Mouse (Mus musculus): ENCODE measurements around the gene Ripor1.
"Not testable (repeated sequence)": the region's sequence is repeated elsewhere in the genome, so short reads cannot be mapped to it uniquely, and the experiment has no call there.

Gene Ripor1

DNA sequence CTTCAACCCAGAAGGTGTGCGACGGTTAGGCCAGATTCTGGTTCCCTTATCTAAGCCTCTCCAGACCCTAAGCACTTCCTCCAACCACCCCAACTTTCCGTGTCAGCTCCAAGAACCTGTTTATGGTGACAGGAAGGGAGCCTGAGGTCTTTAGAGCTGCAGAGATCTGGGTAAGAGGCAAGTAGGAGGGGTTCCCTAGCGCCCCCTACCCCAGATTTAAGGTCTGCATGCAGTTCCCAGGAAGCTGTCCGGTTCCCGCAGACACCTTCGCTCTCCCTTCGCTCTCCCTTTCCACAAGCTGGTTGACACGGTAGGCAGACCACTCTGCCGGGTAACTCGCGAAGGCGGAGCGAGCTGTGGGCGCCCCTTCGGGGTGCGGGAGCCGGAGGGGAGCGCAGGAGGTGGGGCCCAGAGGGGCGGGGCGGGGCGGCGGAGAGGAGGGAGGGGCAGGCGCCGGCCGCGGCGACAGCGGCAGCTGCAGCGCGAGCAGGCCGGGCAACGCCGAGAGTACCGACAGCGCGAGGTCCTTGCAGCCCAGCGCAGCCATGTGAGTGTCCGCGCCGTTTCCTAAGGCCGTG lies at the start of gene Ripor1:
Gene Ripor1 (plus strand): TSS at position 452 of the 578 bp plus-strand sequence.
- peak; percentile 76 for DNase-seq (ENCODE audit: low read depth, low spot score)

DNA sequence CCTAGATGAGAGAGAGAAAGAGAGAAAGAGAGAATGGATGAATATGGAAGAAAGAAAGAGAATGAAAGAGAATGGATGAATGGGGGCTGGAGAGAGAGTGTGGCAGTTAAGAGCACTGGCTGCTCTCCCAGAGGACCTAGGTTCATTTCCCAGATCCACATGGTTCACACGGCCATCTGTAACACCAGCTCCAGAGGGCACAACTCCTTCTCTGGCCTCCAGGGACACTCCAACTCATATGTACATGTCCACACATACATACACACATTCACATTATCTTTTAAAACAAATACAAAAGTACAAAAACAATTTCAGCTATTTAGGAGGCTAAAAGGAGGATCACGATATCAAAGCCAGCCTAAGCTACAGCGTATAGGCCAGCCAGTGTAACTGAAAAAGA lies 42.2 kb upstream of the Ripor1 start:
- DNase-seq (ENCODE audit: low read depth, low spot score): no peak

DNA sequence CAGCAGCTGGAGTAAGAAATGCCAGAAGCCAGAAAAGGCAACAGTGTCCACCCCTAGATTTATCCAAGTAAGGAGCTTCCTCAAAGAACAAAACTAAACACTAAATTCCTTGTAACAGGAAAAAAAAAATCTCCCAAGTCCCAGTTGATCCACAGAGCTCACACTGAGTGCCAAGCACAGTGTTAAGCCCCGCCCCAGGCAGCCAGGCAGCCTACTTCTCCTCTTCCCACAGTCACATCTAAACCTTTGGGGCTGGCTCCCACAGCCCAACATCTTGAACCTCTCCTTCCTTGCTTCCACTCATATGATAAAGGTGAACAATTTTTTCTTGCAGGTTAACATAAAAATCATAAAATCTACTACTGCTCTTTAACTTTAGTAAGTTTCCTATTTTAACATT lies 41.2 kb upstream of the Ripor1 start:
- no peak for DNase-seq (ENCODE audit: low read depth, low spot score)

DNA sequence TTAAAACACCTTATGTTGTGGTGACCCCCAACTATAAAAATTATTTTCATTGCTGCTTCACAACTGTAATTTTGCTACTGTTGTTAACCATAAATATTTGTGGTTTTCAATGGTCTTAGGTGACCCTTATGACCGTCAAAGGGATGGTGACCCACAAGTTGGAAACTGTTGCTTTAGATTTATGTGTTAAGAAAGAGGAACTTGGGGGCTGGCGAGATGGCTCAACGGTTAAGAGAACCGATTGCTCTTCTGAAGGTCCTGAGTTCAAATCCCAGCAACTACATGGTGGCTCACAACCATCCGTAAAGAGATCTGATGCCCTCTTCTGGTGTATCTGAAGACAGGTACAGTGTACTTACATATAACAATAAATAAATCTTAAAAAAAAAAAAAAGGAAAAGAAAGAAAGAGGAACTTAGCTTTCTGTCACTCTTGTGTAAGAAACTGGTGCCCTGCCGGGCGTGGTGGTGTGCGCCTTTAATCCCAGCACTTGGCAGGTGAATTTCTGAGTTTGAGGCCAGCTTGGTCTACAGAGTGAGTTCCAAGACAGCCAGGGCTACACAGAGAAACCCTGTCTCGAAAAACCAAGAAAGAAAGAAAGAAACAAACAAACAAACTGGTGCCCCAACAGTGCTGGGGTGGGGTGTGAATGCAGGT lies 40.4 kb upstream of the Ripor1 start:
- not testable (repeated sequence) for DNase-seq (ENCODE audit: low read depth, low spot score)

DNA sequence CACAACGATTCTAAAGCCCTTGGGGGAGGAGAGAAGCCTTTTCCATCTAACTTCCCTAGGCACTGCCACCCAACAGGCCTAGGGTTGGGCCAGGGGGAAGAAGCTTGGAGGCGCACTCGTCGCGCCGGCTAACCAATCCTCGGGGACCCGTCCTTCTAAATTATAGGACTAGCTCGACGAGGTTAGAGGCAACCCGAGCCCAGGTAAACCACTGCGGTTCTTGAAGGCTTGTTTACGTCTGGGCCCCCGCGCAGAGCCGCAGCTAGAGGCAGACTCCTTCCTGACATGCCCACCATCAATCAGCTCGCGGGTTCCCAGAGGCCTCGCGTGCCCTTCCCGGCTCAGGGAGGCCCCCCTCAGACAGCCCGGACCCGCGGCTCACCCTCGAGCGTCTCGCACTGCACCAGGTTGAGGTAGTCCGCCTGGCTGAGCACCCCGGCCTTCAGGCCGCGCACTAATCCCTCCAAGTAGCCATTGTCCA lies 39.6 kb upstream of the Ripor1 start:
- DNase-seq (ENCODE audit: low read depth, low spot score): no peak

DNA sequence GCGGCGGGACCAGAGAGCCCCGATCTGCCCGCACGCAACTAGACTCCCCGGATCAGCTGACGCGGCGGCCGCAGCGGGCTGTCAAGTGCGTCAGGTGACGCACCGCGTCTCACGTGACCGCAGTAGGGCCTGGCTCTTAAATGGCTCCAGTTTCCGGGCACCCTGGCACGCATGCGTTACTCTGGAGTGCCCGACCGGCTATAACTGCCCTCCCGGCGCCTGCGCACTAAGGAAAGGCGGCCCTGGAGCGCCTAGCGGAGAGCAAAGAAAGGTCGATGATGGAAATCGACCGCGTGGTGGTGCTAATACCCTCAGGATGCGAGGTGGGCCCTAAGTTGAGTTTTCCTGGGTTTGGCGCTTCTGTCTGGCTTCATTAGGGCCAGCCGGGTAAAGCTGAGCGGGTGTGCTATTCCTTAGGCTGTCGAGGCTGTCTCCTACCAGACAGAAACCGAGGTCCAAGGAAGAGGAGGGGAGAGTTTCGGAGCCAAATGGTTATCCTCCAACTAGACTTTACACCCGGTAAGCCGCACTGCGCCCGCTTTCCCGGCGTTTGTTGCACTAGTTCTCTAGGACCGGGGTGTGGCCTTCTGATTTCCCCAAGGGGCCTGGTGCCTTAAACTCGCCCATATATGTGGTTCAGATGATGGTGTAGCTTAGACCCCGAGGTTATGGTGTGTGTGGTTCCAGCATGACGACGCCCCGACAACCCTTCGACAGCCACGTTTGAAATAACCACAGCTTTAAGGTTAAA lies 38.9 kb upstream of the Ripor1 start, which contains the start of gene Atp6v0d1:
Gene Atp6v0d1 (minus strand): TSS at position 96 of the 751 bp plus-strand sequence.
- DNase-seq (ENCODE audit: low read depth, low spot score): peak; percentile 100

DNA sequence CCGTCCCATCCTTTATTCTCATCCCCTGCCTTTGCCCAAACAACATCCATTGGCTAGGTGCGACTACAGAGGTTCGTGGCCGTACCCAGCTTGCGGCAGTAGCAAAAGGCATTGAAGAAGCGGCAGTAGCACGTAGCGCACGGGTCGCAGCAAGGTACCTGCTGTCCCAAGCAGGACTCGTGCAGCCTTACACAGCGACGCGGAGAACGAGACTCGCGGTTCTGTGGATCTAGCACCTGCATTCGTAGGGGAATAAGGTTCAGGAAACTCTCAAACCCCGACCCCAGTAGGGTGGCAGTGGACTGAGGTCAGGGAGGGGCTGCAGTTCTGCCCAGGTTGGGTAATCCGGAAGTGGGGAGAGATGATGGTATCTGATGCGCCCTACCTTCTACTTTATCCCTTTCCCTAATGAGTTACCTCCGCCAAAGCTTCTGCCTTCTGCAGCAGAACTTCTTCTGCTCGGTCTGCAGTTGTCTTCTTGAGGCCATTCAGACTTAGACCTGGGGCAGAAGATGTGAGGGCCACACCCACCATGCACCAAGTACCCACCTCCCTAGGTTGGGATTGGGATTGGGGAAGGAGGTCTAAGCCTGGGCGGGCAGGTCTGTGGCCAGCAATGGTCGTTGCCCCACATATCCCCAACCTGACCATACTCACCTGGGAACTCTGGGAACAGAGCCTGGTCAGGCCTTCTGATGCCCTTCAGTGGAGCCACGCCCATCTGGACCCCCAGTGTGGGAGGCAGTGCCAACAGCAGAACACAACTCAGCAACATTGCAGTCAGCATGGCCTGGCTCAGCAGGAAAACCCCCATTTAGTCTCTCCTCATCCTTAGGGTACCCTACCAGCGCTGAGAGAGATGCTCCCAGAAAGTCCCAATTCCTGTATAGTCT lies 38.1 kb upstream of the Ripor1 start:
- DNase-seq (ENCODE audit: low read depth, low spot score): no peak

DNA sequence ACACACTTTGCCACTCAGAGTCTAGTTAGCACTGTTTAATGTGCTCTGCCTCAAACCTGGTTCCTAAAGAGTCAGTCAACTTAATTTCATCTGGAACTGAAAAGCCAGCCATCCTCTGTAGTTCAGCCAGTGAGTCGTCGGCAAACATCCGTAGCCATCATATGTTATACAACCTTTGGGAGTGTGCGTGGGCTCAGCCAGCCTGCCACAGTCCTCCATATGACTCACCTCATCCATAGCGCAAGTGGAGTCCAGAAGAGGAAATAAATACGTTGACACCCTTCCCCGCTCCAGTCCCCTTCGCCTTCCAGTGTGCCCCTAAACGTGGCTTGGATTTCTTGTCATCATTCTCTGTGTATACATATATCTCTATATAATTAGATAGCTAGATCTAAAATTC lies 33.2 kb upstream of the Ripor1 start:
- no peak for DNase-seq (ENCODE audit: low read depth, low spot score)

DNA sequence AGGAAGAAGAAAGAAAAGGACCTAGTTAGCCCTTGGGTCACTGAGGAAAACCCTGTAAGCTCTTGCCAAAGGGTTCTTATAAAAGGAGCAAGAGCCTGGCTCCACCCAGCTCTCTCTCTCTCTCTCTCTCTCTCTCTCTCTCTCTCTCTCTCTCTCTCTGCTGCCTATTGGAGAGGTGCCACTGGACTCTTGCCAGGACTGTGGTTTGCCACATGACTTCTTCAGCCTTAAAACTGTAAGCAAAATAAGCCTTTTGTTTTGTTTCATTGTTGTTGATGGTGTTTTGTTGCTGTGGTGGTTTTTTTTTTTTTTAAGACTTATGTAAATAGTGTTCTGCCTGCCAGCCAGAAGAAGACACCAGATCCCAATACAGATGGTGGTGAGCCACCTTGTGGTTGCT lies 31.6 kb upstream of the Ripor1 start:
- DNase-seq (ENCODE audit: low read depth, low spot score): no peak

DNA sequence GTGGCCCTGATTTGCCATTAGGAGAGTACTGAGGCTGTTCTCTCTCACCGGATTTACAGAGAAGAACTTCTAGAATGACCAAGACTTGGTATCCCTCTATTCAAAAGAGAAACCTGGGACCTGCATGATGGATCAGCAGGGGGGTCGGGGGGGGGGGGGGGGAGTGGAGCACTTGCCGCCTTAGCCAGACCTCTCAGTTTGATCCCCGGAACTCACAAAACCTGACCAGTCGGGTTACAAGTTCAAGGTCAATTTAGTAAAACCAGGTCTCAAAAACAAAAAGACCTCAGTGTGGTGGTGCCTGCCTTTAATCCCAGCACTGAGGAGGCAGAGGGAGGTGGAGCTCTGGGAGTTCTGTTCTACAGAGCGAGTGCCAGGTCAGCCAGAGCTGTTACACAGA lies 30.3 kb upstream of the Ripor1 start:
- DNase-seq (ENCODE audit: low read depth, low spot score): no peak

DNA sequence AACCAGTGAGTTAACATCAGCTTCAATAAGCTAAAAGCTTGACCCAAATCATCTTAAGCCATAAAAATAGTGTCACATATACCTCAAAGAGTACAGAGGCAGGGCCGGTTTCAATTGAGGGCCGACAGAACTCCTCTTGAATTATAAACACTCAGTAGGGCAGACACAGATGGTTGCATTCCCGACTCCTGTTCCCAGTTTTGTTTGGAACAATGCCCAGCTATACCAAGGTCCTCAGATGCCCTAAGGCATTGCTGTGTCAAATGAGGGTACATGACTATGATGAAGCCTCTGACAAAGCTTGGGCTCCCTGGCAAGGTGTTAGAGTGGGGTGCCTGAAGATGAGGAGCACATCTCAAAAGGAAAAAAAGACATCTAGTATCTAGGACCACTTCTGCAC lies 29.5 kb upstream of the Ripor1 start:
- no peak for DNase-seq (ENCODE audit: low read depth, low spot score)

DNA sequence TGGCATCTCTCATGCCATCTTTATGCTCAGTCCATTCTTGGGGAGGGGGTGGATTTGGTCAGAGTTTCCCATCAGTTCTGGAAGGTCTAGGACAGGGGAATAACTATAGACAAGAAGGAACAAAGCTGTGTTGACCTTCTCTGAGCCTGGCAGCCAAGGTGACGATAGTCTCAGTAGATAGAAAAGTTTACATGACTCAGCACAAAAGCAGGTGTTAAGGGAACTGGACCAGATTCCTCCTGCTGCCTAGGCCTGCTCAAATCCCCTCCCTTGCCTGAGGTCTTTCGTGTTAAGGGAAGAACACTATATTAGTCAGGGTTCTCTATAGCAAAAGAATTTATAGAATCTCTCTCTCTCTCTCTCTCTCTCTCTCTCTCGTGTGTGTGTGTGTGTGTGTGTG lies 25.3 kb upstream of the Ripor1 start:
- no peak for DNase-seq (ENCODE audit: low read depth, low spot score)

DNA sequence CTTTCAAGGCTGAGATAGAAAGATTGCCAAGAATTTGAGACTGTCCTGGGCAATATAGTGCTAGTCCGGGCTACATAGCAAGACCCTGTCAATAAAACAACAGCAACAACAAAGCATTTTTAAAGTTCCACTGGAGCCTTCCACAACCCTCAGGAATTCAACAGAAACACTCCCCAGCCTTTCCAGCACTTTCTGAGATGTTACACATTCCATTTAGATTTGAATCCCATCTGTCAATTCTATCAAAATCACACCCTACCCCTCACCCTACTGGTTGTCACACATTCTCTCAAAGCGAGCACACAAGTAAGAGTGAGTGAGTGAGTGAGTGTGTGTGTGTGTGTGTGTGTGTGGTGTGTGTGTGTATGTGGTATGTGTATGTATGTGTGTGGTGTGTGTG lies 12.6 kb upstream of the Ripor1 start:
- DNase-seq (ENCODE audit: low read depth, low spot score): no peak

DNA sequence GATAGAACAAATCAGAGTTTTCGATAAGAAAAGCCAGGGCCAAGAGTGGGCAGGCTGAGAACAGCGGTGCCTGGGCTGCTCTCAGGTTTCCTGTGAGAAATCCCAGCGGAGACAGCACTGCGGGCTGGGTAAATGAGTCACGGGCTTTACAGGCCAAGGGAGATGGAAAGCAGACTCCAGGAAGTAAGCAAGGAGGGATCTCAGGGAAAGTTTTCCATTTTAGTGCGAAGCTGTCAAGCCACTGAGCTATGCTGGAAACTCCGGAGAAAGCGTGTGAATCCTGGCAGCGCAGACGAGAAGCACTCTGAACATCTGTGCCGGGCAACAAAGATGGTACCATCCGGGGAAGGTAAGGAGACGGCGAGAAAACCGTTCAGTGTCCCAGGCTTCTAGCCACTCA lies 11.2 kb upstream of the Ripor1 start:
- DNase-seq (ENCODE audit: low read depth, low spot score): no peak

DNA sequence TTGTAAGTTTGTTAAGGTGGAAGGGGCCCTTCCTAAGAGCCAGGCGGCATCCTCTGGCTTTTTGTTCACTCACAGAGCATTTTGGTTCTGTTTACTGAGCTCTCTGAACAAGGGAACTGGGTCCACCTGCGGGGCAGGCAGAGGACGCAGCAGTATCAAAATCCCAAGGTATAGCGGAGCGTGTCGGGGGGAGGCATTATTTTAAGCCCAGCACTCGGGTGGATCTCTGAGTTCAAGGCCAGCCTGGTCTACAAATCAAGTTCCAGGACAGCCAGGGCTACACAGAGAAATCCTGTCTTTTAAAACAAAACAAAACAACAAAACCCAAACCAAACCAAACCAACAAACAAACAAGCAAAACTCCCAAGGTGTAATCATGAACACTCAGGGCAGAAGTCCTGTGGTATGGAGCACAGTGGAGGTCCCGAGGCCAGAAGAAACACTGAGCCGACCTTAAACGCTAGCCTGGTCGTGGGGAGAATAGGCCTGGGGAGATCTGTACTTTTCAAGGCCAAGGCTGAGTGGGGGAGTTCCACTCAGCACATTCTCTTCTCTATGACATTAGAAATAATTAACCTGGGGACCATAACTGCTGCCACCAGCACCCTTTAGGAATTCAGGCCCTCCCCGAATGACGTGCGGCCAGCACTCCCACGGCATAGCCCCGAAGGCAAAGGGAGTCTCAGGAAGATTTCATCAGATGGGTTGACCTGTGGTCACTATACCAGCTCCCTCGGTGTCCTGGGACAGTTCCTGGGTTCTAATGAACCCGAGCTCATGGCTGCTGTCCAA lies 10.4 kb upstream of the Ripor1 start:
- DNase-seq (ENCODE audit: low read depth, low spot score): no peak

DNA sequence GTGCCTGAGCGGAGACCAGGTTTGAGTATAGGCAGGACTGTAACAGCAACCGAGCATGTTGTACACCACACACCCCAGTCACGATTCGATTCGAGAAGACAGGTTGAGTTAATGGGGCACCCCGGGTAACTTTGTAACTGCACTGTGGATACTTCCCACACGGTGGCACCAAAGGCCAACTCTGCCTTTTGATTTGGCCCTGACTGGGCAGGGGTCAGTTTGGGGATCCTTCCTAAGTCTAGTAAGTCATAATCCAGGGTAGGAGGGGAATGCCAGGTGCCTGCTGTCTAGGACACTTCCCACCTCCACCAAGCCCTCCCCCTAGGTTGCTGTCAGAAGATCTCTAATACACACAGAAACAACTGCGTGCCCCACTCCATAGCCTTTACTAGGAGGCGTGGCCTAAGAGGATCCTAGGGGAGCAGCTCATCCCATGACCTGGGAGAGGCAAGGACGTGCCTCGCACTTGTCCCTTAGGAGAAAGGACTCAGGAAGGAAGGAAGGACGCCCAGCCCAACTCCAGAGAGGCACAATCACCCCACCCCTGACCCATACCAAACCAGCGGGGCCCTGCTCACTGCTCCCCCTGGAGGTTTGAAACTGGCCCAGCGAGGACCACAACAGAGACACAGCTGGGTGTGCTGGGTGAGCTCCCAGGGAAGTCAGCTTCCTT lies 8.6 kb upstream of the Ripor1 start:
- peak; percentile 68 for DNase-seq (ENCODE audit: low read depth, low spot score)

DNA sequence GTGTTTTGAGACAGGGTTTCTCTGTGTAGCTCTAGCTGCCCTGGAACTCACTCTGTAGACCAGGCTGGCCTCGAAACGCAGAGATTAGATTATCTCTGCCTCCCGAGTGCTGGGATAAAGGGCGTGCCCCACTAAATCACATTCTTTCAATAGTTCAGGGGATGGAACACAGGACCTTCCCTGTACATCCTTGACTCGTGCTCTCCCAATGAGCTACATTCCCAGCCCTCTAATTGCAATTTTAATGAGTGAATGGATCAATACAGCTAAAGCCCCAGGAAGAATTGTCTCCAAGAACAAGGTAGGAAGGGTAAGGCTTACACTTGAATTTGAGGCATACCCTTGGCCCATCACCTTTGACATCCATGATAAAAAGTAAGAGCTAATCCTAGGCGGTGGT lies 6.3 kb upstream of the Ripor1 start:
- no peak for DNase-seq (ENCODE audit: low read depth, low spot score)

DNA sequence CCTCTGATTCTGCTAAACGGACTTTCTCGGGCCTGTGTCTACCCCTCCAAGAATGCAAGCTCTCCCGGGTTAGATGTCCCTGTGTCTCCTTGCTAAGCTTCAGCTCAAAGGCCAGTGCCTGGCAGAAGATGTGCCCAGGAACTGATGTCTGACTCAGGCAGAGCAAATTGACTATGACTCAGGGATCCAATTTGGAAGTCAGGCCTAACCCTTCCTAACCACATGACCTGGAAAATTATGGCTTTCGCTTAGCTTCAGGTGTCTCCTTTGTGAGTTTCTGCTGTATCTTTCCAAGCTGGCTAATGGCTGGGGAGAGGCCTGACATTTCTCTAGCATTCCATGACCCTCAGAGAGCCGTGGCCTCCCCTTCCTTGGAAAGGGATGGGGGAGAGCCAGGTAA lies 3.8 kb upstream of the Ripor1 start:
- DNase-seq (ENCODE audit: low read depth, low spot score): no peak

DNA sequence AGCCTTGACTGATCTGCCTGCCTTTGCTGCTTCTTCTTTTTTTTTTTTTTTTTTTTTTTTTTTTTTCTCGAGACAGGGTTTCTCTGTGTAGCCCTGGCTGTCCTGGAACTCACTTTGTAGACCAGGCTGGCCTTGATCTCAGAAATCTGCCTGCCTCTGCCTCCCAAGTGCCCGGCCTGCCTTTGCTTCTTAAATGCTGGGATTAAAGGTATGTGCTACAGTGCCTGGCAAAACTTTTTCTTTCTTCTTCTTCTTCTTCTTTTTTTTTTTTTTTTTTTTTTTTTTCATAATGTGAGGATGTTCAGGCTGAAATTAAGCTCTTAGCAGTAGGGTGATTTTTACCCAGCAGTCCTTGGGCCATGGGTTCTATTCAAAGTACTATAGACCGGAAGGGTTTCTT lies 2.5 kb upstream of the Ripor1 start:
- not testable (repeated sequence) for DNase-seq (ENCODE audit: low read depth, low spot score)

DNA sequence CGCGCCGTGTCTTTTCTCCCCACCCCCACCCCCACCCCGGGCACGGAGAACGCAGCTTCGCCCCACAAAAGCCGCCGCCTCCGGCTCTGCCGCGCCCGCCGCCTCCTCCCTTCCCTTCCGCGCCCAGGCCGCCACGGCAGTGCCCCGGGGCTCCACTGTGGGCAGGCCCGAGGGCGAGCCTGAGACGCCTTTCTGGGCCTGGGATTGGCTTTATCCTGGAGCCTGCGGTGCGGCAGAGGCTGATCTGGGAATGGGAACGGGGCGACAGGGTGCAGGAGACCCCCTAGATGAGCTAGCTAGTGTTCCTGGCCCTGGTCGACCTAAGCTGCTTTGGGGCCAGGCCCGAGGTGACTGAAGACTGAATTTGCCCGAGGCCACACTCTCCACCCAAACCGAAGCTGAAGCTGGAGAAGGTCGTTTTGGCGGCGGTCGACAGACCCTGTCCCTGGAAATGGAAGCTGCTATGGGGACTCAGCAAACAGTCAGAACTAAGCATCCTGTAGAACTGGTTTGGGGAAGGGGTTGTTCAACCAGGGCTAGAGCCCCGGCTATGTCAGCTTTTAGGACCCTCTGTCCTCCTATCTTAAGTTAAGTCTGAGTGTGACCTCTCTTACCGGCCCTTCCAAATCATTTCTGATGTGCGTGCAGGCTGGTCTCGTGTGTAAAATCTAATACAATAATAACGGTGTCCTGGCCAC lies 585 bp downstream of the Ripor1 start:
- no peak for DNase-seq (ENCODE audit: low read depth, low spot score)

Data from WW6 (cell line).